16 mouse cellular contexts compared by ENCODE assay signal in the genomic region with DNA sequence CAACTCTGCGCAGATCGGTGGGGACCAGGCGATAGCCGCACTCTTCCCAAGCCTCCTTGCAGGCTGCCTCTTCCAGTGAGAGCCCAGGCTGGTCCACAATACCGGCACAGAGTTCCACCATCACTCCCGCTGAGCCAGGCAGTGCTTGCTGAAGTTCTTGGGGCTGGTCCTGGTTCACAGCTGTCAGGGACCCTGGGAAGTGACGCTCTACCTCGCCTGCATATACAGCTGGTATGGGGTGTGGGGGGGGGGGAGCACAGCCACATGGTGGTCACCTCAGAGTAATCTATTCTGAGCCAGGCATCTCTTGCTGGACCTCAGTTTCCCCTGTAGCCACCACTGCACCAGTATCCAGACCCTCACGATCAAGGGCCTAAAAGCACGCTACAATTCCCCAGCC. TPM values are rescaled to one million over a fixed set of nuclear protein-coding genes. Genes with fewer than 3 reads are reported as not detected.
DNase-seq lines count a peak whose midpoint lies in the region; ATAC-seq and TF ChIP-seq lines count a peak whose summit lies in the region.
"Had no signal": no experiment of that assay in that cellular context is flagged by ENCODE, and none has a peak within 500 bp of the region (broad histone marks: within the 10 kb centered on the region; RNA-seq: fewer than 3 reads in every experiment).

No protein-coding gene starts in this region.

- peak overlapping the region; percentile 50 for H3K27ac ChIP-seq in hindbrain, embryonic 10.5 days
- no peak overlapping the region for H3K27ac ChIP-seq in hindbrain, embryonic 14.5 days
- no peak overlapping the region for H3K27ac ChIP-seq in midbrain, embryonic 13.5 days
- no peak overlapping the region for H3K27ac ChIP-seq in midbrain, embryonic 15.5 days
- 0 out of 2 replicates have a peak overlapping the region, but pooled peaks have one; percentile 25 for H3K27ac ChIP-seq in embryonic facial prominence, embryonic 12.5 days
- H3K27ac ChIP-seq in limb, embryonic 14.5 days (replicated peaks; ENCODE audit: low read depth, low read length): no peak overlapping the region
- H3K27ac ChIP-seq: gastrocnemius, adult 2 months; heart, embryonic 15.5 days; kidney, postnatal 0 days; liver, embryonic 12.5 days had no signal

- no peak for ATAC-seq in hindbrain, embryonic 14.5 days (ENCODE audit: low FRiP score)
- no peak for ATAC-seq in midbrain, embryonic 13.5 days
- ATAC-seq in midbrain, embryonic 15.5 days (replicated peaks): no peak
- no peak for ATAC-seq in embryonic facial prominence, embryonic 12.5 days (ENCODE audit: insufficient number of reproducible peaks, insufficient read depth, low FRiP score, low TSS enrichment)
- ATAC-seq in limb, embryonic 14.5 days (ENCODE audit: low FRiP score, low read depth): 0 out of 2 replicates have a peak, but pooled peaks have one; percentile 4
- ATAC-seq: liver, embryonic 12.5 days had no signal

- 84% methylated on average over 10 of the region's 10 CpGs for WGBS in hindbrain, embryonic 10.5 days
- WGBS in hindbrain, embryonic 14.5 days: 85% methylated on average over 10 of the region's 10 CpGs
- 86% methylated on average over 10 of the region's 10 CpGs for WGBS in midbrain, embryonic 13.5 days
- 83% methylated on average over 10 of the region's 10 CpGs for WGBS in midbrain, embryonic 15.5 days
- WGBS in embryonic facial prominence, embryonic 12.5 days: 81% methylated on average over 10 of the region's 10 CpGs
- 72% methylated on average over 9 of the region's 10 CpGs for WGBS in limb, embryonic 14.5 days

- H3K27me3 ChIP-seq in hindbrain, embryonic 10.5 days (ENCODE audit: insufficient read depth, poor library complexity, severe bottlenecking): peaks cover 8% of the 10 kb centered on the region; the same call in 1 of the 2 replicates
- H3K27me3 ChIP-seq in hindbrain, embryonic 14.5 days (ENCODE audit: control insufficient read depth, insufficient read depth, low read length): no peaks in the 10 kb centered on the region
- no peaks in the 10 kb centered on the region for H3K27me3 ChIP-seq in midbrain, embryonic 13.5 days
- H3K27me3 ChIP-seq in midbrain, embryonic 15.5 days (replicated peaks): no peaks in the 10 kb centered on the region
- no peaks in the 10 kb centered on the region for H3K27me3 ChIP-seq in embryonic facial prominence, embryonic 12.5 days
- H3K27me3 ChIP-seq in limb, embryonic 14.5 days (ENCODE audit: control insufficient read depth, insufficient read depth, low read length): no peaks in the 10 kb centered on the region

- no peak for TF ChIP-seq POLR2A in limb, embryonic 14.5 days (IDR thresholded peaks at IDR 0.05; ENCODE audit: borderline replicate concordance, extremely low read depth, insufficient read depth, insufficient read length)

- H3K4me2 ChIP-seq in hindbrain, embryonic 14.5 days (replicated peaks): no peak overlapping the region
- H3K4me2 ChIP-seq in midbrain, embryonic 13.5 days (replicated peaks): no peak overlapping the region
- no peak overlapping the region for H3K4me2 ChIP-seq in midbrain, embryonic 15.5 days
- no peak overlapping the region for H3K4me2 ChIP-seq in embryonic facial prominence, embryonic 12.5 days (replicated peaks)
- H3K4me2 ChIP-seq in limb, embryonic 14.5 days (replicated peaks; ENCODE audit: low read depth, low read length, severe bottlenecking): no peak overlapping the region
- H3K4me2 ChIP-seq: heart, embryonic 15.5 days; liver, embryonic 12.5 days; lung, embryonic 14.5 days had no signal

- no peak overlapping the region for H3K9ac ChIP-seq in hindbrain, embryonic 14.5 days
- peak overlapping the region; percentile 0; the same call in 1 of the 2 replicates for H3K9ac ChIP-seq in midbrain, embryonic 13.5 days (replicated peaks)
- no peak overlapping the region for H3K9ac ChIP-seq in midbrain, embryonic 15.5 days
- no peak overlapping the region for H3K9ac ChIP-seq in embryonic facial prominence, embryonic 12.5 days
- no peak overlapping the region for H3K9ac ChIP-seq in limb, embryonic 14.5 days (ENCODE audit: low read depth, low read length, severe bottlenecking)
- H3K9ac ChIP-seq: heart, embryonic 15.5 days; liver, embryonic 12.5 days; lung, embryonic 14.5 days had no signal

- H3K36me3 ChIP-seq in hindbrain, embryonic 10.5 days: no peaks in the 10 kb centered on the region
- H3K36me3 ChIP-seq in hindbrain, embryonic 14.5 days (replicated peaks; ENCODE audit: control insufficient read depth, insufficient read depth): no peaks in the 10 kb centered on the region
- H3K36me3 ChIP-seq in midbrain, embryonic 13.5 days: no peaks in the 10 kb centered on the region
- H3K36me3 ChIP-seq in midbrain, embryonic 15.5 days (replicated peaks): no peaks in the 10 kb centered on the region
- no peaks in the 10 kb centered on the region for H3K36me3 ChIP-seq in embryonic facial prominence, embryonic 12.5 days
- H3K36me3 ChIP-seq in limb, embryonic 14.5 days (ENCODE audit: control insufficient read depth, insufficient read depth, low read length): 0 out of 2 replicates have a peak, but pooled peaks cover 3% of the 10 kb centered on the region
- H3K36me3 ChIP-seq: heart, embryonic 15.5 days; liver, embryonic 12.5 days had no signal

- no peak overlapping the region for H3K4me3 ChIP-seq in hindbrain, embryonic 10.5 days
- no peak overlapping the region for H3K4me3 ChIP-seq in hindbrain, embryonic 14.5 days (replicated peaks; ENCODE audit: low read length)
- H3K4me3 ChIP-seq in midbrain, embryonic 13.5 days (replicated peaks): no peak overlapping the region
- no peak overlapping the region for H3K4me3 ChIP-seq in midbrain, embryonic 15.5 days
- no peak overlapping the region for H3K4me3 ChIP-seq in embryonic facial prominence, embryonic 12.5 days
- H3K4me3 ChIP-seq in limb, embryonic 14.5 days (replicated peaks; ENCODE audit: low read length): no peak overlapping the region
- H3K4me3 ChIP-seq: gastrocnemius, adult 2 months; heart, embryonic 15.5 days; liver, embryonic 12.5 days had no signal

- H3K4me1 ChIP-seq in hindbrain, embryonic 10.5 days (replicated peaks): peaks cover 61% of the 10 kb centered on the region
- H3K4me1 ChIP-seq in hindbrain, embryonic 14.5 days (replicated peaks; ENCODE audit: control insufficient read depth, insufficient read depth, low read length): peaks cover 25% of the 10 kb centered on the region
- peaks cover 41% of the 10 kb centered on the region for H3K4me1 ChIP-seq in midbrain, embryonic 13.5 days (replicated peaks)
- H3K4me1 ChIP-seq in midbrain, embryonic 15.5 days: peaks cover 21% of the 10 kb centered on the region
- peaks cover 35% of the 10 kb centered on the region for H3K4me1 ChIP-seq in embryonic facial prominence, embryonic 12.5 days
- H3K4me1 ChIP-seq in limb, embryonic 14.5 days (ENCODE audit: control insufficient read depth, insufficient read depth, low read length): peaks cover 12% of the 10 kb centered on the region

- no peak for DNase-seq in hindbrain, embryonic 10.5 days (ENCODE audit: low spot score)
- no peak for DNase-seq in hindbrain, embryonic 14.5 days (ENCODE audit: low spot score)
- DNase-seq in limb, embryonic 14.5 days (ENCODE audit: low spot score): no peak
- DNase-seq in ovary, postnatal 10 days (ENCODE audit: low spot score): no peak
- DNase-seq in layer of hippocampus, postnatal 25 days (ENCODE audit: extremely low spot score in 1 of 2, low spot score in 1 of 2): no peak
- DNase-seq: B cell, adult 2 months; gastrocnemius, adult 2 months; kidney, adult 18-20 months; lung, postnatal 36 days had no signal

- H3K9me3 ChIP-seq in hindbrain, embryonic 10.5 days: no peaks in the 10 kb centered on the region
- H3K9me3 ChIP-seq in hindbrain, embryonic 14.5 days (ENCODE audit: control insufficient read depth, low read length): no peaks in the 10 kb centered on the region
- H3K9me3 ChIP-seq in midbrain, embryonic 13.5 days: no peaks in the 10 kb centered on the region
- no peaks in the 10 kb centered on the region for H3K9me3 ChIP-seq in midbrain, embryonic 15.5 days
- H3K9me3 ChIP-seq in embryonic facial prominence, embryonic 12.5 days: no peaks in the 10 kb centered on the region
- no peaks in the 10 kb centered on the region for H3K9me3 ChIP-seq in limb, embryonic 14.5 days (ENCODE audit: control insufficient read depth, low read length)
- H3K9me3 ChIP-seq: heart, embryonic 15.5 days; liver, embryonic 12.5 days had no signal

RNA-seq across cellular contexts. Expression of gene Nudt14, which starts 3.6 kb away (rescaled TPM):
- polyA plus RNA-seq in hindbrain, embryonic 10.5 days (2016; fragmentation: Nextera tagmentation; extraction: Ambion mirVana): 79.5 and 83.0 TPM in 2 replicates
- 60.9 and 70.1 TPM in 2 replicates for polyA plus RNA-seq in hindbrain, embryonic 14.5 days (2014; fragmentation: Nextera tagmentation; extraction: Ambion mirVana)
- 53.7 and 61.9 TPM in 2 replicates for polyA plus RNA-seq in midbrain, embryonic 13.5 days (2015; fragmentation: Nextera tagmentation; extraction: Ambion mirVana)
- 60.6 and 60.8 TPM in 2 replicates for polyA plus RNA-seq in midbrain, embryonic 15.5 days (2015; fragmentation: Nextera tagmentation; extraction: Ambion mirVana)
- polyA plus RNA-seq in embryonic facial prominence, embryonic 12.5 days (2016; fragmentation: Nextera tagmentation; extraction: Ambion mirVana): 83.0 and 87.2 TPM in 2 replicates
- polyA plus RNA-seq in limb, embryonic 14.5 days (2012; rRNA removed): 50.4 and 54.4 TPM in 2 replicates
- polyA plus RNA-seq in limb, embryonic 14.5 days (2014; fragmentation: Nextera tagmentation; extraction: Ambion mirVana): 78.4 and 96.0 TPM in 2 replicates
- total RNA-seq in layer of hippocampus, postnatal 25 days (2021): 10 to 100 TPM; 10.8 to 11.9 TPM

RNA-seq across cellular contexts. Expression of gene Jag2, which starts 8.8 kb away (rescaled TPM):
- 4.7 and 4.8 TPM in 2 replicates for polyA plus RNA-seq in hindbrain, embryonic 10.5 days (2016; fragmentation: Nextera tagmentation; extraction: Ambion mirVana)
- polyA plus RNA-seq in hindbrain, embryonic 14.5 days (2014; fragmentation: Nextera tagmentation; extraction: Ambion mirVana): 12.5 and 16.1 TPM in 2 replicates
- polyA plus RNA-seq in midbrain, embryonic 13.5 days (2015; fragmentation: Nextera tagmentation; extraction: Ambion mirVana): 9.4 and 10.5 TPM in 2 replicates
- 16.4 and 18.4 TPM in 2 replicates for polyA plus RNA-seq in midbrain, embryonic 15.5 days (2015; fragmentation: Nextera tagmentation; extraction: Ambion mirVana)
- polyA plus RNA-seq in embryonic facial prominence, embryonic 12.5 days (2016; fragmentation: Nextera tagmentation; extraction: Ambion mirVana): 7.9 and 8.8 TPM in 2 replicates
- polyA plus RNA-seq in limb, embryonic 14.5 days (2012; rRNA removed): 45.8 and 48.4 TPM in 2 replicates
- polyA plus RNA-seq in limb, embryonic 14.5 days (2014; fragmentation: Nextera tagmentation; extraction: Ambion mirVana): 12.5 and 14.3 TPM in 2 replicates
- total RNA-seq in layer of hippocampus, postnatal 25 days (2021): 10 to 100 TPM; 40.3 to 46.3 TPM

RNA-seq across cellular contexts. Expression of gene Btbd6, which starts 37.9 kb away (rescaled TPM):
- 22.8 and 27.2 TPM in 2 replicates for polyA plus RNA-seq in hindbrain, embryonic 10.5 days (2016; fragmentation: Nextera tagmentation; extraction: Ambion mirVana)
- polyA plus RNA-seq in hindbrain, embryonic 14.5 days (2014; fragmentation: Nextera tagmentation; extraction: Ambion mirVana): 52.2 and 52.8 TPM in 2 replicates
- polyA plus RNA-seq in midbrain, embryonic 13.5 days (2015; fragmentation: Nextera tagmentation; extraction: Ambion mirVana): 36.1 and 37.8 TPM in 2 replicates
- polyA plus RNA-seq in midbrain, embryonic 15.5 days (2015; fragmentation: Nextera tagmentation; extraction: Ambion mirVana): 57.4 and 60.2 TPM in 2 replicates
- polyA plus RNA-seq in embryonic facial prominence, embryonic 12.5 days (2016; fragmentation: Nextera tagmentation; extraction: Ambion mirVana): 25.6 and 27.4 TPM in 2 replicates
- 31.0 and 52.7 TPM in 2 replicates for polyA plus RNA-seq in limb, embryonic 14.5 days (2012; rRNA removed)
- 27.3 and 27.4 TPM in 2 replicates for polyA plus RNA-seq in limb, embryonic 14.5 days (2014; fragmentation: Nextera tagmentation; extraction: Ambion mirVana)
- total RNA-seq in layer of hippocampus, postnatal 25 days (2021): 10 to 100 TPM; 55.3 to 56.5 TPM

Comparison
In these comparisons a context has a peak if more than half of its experiments do, and no peak if none do; other contexts are left out.
1. H3K27ac ChIP-seq: peak in hindbrain, embryonic 10.5 days (single experiment) and embryonic facial prominence, embryonic 12.5 days (single experiment); none in hindbrain, embryonic 14.5 days (single experiment), midbrain, embryonic 13.5 days (single experiment), midbrain, embryonic 15.5 days (single experiment) and limb, embryonic 14.5 days (single experiment).